Mouse (Mus musculus) thymus, adult 2 months (tissue): Measurements from ENCODE around the gene Dcaf8.

Source experiments
- CTCF ChIP-seq: fragments of 200-500 bp; IDR thresholded peaks from 2 replicates; pipeline ENCODE4 v1.5.1; 2012; ENCODE audit warnings: mild to moderate bottlenecking, control low read depth, low read length, moderate library complexity, borderline replicate concordance; ENCODE audit not compliant: control insufficient read depth, poor library complexity, insufficient read depth; ENCODE audit errors: extremely low read depth
- POLR2A ChIP-seq: fragments of 200-500 bp; IDR thresholded peaks from 2 replicates; pipeline ENCODE4 v1.6.1; 2012; ENCODE audit warnings: mild to moderate bottlenecking, low read length, control low read depth, moderate library complexity; ENCODE audit not compliant: control insufficient read depth, poor library complexity, insufficient read depth; ENCODE audit errors: extremely low read depth

GRCm38 (mm10) chr1:172205741-172206087, 57.8 kb downstream of the Dcaf8 start:
- TF ChIP-seq CTCF (no peak), POLR2A (no peak)
